Mouse (Mus musculus): ENCODE measurements around the gene Taf3.

GRCm38 (mm10) chr2:10034976-10035375 lies 13.4 kb downstream of the Taf3 start:
- TF ChIP-seq CTCF (IDR thresholded peaks at IDR 0.05; ENCODE audit: low read depth, low read length), result no peak
- no peak for TF ChIP-seq GATA2 (IDR thresholded peaks at IDR 0.05; ENCODE audit: borderline replicate concordance, low read depth, low read length)
- no peak for TF ChIP-seq GATA1 (IDR thresholded peaks at IDR 0.05; ENCODE audit: borderline replicate concordance, low read length)

Measured in G1E (cell line).